Mouse (Mus musculus): ENCODE data around the gene Ptprs.
A peak's percentile ranks its signal among the peaks of the same experiment; 100 is the strongest.

The Ptprs gene

DNA sequence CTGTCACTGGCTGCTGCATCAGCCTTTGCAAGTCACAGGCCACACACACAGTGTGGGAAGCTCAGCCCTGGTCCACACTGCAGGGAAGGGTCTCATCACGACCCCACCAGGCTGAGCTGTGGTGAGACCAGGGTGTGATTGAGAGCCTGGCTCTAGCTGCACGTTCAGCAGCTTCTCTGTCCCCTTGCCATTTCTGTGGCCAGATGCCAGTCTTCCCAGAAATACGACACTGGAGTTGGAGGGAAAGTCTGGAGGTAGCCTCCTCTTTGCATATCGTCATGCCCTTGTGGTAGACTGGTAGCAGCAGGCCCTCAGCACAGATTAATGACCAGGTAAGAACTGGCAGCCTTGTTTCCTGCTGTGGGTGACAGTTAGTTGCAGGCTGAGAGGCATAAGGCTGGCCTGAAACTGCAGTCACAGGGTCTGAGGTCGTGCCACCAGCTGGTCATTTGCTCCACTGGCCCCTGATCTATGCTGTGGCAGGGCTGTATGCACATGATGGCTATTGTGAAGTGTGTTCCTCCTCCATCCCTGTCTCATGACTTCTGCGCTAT lies 96.9 kb downstream of the Ptprs start:
- DNase-seq (ENCODE audit: low read depth) = no peak

DNA sequence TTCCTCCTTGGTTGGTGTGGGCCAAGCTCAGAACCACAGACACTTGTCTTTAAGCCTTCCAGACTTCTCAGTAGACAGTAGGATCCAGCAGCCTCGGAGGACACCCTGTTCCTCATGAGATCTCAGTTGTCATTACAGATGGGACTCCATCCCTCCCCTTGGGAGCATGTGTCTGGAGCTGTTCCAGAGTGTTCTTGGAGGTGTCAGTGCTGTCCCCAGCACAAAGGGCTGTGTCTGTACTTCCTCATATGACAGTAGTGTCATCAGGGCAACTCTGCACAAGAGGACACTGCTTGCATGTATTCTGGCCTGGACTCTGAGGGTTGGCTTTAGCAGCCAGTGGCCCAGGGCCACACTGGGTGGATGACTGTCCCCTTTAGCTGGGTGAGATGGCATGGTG lies 101.4 kb downstream of the Ptprs start:
- DNase-seq (ENCODE audit: low read depth) = no peak

DNA sequence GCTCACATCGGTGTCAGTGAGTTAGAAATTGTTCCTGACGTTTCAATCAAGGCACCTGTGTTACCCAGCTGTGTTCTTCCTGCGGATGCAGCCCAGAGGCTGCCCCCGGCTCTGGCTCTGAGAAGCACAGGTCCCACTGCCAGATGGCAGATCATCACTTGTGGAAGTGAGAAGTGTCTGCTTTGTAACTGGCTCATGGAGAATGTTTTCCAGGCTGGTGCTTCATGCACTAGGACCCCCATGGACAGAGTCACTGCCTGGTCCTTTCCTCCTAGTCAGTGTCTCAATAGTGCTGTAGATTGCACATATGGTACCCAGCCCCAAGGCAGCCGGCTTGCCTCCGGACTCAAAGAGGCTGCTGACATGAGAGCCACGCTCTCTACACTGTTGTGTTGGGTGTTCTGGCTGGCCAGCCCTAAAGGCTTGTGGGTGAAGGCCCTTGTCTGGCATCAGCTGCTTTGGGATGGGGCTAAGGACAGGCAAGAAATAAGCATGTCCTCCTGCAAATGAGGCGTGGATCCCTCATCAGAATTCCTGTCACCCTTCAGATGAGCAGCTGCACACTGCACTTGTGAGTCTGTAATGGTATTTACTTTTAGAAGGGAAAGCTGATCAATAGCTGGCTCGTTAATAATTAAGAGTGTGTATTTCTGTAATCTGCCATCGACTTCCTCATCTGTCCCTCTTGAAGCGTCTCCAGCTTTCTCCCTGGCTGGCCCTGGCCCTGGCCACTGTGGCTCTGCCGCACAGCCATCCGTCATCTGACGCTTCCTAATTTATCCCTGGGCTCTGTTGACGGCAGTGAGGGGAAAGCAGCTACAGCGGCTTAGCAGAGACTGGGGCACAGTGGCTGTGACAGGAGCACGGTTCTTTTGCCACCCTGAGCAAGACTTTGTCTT lies 102.9 kb downstream of the Ptprs start:
- no peak for DNase-seq (ENCODE audit: low read depth)

DNA sequence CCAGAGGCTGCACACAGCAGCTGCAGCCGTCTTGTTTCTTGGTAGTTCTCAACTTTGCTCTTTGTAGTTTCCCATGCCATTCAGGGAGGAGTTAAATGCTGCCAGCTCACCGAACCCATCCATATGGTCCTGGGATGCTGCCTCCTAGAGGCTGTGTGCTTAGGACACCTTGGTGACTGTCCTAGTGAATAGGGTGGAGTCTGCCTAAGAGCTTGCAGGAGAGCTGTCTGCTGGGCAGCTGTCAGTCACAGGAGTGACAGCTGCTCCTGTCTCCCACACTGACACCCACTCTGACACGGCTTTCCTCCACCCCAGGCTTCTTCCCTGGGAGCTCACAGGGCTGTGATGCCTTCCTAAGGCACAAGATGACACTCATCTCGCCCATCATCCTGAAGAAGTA lies 104.2 kb downstream of the Ptprs start:
- DNase-seq (ENCODE audit: low read depth) = peak; percentile 27

DNA sequence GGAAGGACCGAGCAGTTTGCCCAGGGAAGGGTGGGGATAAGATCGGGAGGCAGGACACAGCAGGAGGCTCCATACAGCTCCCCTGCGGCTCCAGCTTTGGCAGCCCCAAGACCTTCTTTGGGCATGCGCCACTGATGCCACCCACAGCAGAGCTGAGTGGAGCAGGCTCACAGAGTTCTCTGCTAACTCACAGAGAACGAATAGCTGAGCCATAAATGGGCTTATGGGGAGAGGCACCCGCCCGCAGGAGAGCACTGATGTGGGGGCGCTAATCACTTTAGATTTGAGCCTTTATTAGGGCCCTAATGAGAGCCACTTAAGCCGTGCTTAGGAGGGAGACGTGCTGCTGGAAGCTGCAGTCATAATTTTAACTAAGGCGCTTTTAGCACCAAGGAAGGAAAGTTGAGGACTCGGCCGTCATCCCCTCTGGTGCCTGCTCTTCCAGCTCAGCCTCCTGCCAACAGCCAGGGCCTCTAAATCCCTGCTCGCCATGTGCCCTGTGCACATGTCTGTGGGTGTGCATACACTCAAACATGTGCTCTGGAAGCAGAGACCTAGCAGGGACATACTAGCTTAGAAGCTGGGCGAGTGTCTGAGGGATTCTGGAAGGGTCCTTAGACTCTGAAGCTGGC lies 105.1 kb downstream of the Ptprs start:
- no peak for DNase-seq (ENCODE audit: low read depth)

DNA sequence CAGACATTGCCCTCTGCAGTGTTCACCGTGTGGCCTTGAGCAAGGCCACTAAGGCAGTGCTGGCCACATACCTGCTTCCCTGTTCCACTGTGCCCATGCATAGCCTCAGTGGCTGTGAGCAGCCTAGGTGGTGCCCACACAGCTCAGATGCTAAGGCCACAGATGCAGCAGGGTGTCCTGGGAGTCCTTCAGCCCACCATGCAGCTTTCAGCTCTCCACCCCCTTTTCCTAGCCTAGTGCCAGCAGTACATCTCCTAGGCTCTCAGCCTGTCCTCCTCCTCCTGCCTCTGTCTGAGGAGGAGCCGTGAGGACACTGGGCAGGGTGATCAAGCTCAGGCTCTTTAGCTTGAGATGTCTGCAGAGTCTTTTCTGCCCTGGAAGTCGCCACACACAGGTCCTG lies 106.2 kb downstream of the Ptprs start:
- DNase-seq (ENCODE audit: low read depth) = no peak

DNA sequence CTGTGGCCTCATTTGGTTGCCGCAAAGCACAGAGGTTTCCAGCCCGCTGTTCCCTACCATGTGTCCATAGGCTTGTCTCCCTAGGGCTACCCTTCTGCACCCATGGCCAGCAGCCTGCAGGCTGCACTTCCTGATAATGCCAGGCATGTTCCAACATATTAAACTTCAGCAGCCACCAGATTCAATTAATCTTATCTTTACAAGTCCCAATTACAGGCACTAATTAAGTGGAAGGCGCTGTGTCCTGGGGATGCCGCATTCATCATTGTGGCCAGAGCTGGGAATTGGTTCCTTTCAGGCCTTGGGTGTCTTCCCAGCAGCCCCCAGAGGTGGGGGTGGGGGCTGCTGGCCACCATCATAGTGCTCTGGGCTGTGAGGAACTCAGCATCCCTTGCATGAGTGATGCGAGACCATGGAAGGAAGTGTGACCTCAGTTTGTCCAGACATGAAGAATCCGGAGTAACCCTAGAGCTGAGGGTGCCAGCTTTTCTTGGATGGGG lies 107.9 kb downstream of the Ptprs start:
- no peak for DNase-seq (ENCODE audit: low read depth)

DNA sequence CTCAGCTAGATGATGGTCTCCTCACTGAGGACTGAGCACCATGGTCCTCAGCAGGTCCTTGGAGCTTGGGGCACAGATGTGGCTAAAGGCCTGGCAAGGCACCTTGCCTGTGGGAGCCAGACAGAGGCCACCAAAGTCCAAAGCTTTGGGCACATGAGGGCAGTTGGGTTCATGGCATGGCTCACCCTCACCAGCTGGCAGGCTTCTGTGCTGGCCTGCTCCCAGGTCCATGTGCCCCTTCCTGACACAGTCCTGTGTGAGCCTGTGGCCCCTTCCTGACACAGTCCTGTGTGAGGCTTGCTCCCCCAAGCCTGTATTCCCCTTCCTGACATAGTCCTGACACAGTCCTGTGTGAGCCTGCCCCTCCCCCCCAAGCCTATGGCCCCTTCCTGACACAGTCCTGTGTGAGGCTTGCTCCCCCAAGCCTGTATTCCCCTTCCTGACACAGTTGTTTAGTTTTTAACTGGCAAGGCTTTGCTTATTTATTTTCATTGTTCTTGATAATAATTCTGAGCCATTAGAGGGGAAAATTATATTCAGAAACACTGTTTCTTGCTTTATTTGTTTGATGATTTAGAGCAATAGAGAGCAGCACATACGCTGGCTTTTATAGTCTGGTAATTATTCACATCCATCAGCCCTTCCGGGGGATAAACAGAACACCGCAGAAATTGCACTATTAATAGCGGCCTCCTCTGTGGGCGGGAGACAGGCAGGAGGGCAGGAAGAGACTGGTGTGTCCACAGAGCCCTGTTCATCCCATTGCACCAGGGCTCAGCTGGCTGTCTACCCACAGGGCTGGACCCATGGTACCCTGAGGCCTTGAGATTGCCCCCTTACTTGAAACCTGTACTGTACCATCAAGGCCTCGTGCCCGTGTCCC lies 110.3 kb downstream of the Ptprs start:
- peak; percentile 89 for DNase-seq (ENCODE audit: low read depth)

Data from 416B (cell line).